Mouse (Mus musculus): ENCODE data around the gene Nck1. TPM values are rescaled to one million over a fixed set of nuclear protein-coding genes. Genes with fewer than 3 reads are reported as not detected.
A peak's percentile ranks its signal among the peaks of the same experiment; 100 is the strongest.

Nck1 gene
- polyA plus RNA-seq, 1 experiment = 21.5 TPM

- Histone ChIP-seq H3K4me3 (replicated peaks; ENCODE audit: control insufficient read depth, low read depth, low read length) (no peak overlapping the region), H3K27ac (ENCODE audit: control insufficient read depth, insufficient read depth, low read depth, low read length, poor library complexity) (no peak overlapping the region), H3K4me1 (ENCODE audit: control insufficient read depth, insufficient read depth, low read length) (no peaks in the 10 kb centered on the region)
- 73% methylated on average over 2 of the region's 2 CpGs for WGBS
- TF ChIP-seq CTCF (IDR thresholded peaks at IDR 0.05; ENCODE audit: control insufficient read depth, insufficient read depth, low read length) = no peak
- no peak for TF ChIP-seq POLR2A (IDR thresholded peaks at IDR 0.05; ENCODE audit: borderline replicate concordance, control insufficient read depth, low read depth, low read length)
Measured at GRCm38 (mm10) chr9:100573300-100573699, 27.4 kb upstream of the Nck1 start.

GRCm38 (mm10) chr9:100571511-100571910 is 25.6 kb upstream of the Nck1 start:
- TF ChIP-seq POLR2A (IDR thresholded peaks at IDR 0.05; ENCODE audit: borderline replicate concordance, control insufficient read depth, low read depth, low read length) (no peak), CTCF (IDR thresholded peaks at IDR 0.05; ENCODE audit: control insufficient read depth, insufficient read depth, low read length) (no peak)
- Histone ChIP-seq H3K4me3 (replicated peaks; ENCODE audit: control insufficient read depth, low read depth, low read length) (no peak overlapping the region), H3K4me1 (ENCODE audit: control insufficient read depth, insufficient read depth, low read length) (no peaks in the 10 kb centered on the region), H3K27ac (ENCODE audit: control insufficient read depth, insufficient read depth, low read depth, low read length, poor library complexity) (no peak overlapping the region)
- 89% methylated on average over 1 of the region's 1 CpGs for WGBS

DNA sequence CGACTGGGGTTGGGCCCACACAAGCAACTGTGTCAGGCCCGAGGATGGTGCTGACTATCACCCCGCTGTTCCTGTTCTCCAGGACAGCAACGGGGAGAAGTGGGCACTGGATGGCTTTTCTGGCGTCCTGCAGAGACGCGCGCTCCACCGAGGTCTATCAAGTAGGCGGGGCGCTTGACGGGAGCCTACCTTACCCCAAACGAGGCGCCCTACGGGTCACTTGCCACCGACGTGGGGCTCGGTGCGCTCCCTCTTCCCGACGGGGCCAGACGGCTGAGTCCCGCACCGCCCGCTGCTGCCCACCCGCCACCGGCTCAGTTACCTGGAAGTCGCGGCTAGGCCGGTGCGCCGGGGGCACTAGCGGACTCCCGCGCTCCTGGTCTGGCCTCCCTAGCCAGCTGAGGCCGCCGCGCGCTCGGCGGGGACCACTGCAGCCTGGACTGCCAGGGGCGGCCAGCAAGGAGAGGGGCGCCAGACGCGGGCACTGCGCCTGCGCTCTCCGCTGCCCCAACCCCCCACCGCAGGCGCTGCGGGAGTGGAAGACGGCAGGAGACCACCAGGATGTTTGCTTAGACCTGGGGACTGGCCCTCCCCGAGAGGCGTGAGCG is 24.8 kb upstream of the Nck1 start, which contains the start of gene Slc35g2:
Slc35g2 (minus strand) TSS at position 465 of the 608 bp plus-strand sequence.
- Histone ChIP-seq H3K4me1 (ENCODE audit: control insufficient read depth, insufficient read depth, low read length) (no peaks in the 10 kb centered on the region), H3K4me3 (replicated peaks; ENCODE audit: control insufficient read depth, low read depth, low read length) (peak within 1 kb of the TSS; percentile 47), H3K27ac (ENCODE audit: control insufficient read depth, insufficient read depth, low read depth, low read length, poor library complexity) (no peak within 1 kb of the TSS; the same call in 1 of the 2 replicates)
- WGBS = 1% methylated on average over 55 of the region's 55 CpGs
- TF ChIP-seq POLR2A (IDR thresholded peaks at IDR 0.05; ENCODE audit: borderline replicate concordance, control insufficient read depth, low read depth, low read length) (no peak), CTCF (IDR thresholded peaks at IDR 0.05; ENCODE audit: control insufficient read depth, insufficient read depth, low read length) (no peak)

DNA sequence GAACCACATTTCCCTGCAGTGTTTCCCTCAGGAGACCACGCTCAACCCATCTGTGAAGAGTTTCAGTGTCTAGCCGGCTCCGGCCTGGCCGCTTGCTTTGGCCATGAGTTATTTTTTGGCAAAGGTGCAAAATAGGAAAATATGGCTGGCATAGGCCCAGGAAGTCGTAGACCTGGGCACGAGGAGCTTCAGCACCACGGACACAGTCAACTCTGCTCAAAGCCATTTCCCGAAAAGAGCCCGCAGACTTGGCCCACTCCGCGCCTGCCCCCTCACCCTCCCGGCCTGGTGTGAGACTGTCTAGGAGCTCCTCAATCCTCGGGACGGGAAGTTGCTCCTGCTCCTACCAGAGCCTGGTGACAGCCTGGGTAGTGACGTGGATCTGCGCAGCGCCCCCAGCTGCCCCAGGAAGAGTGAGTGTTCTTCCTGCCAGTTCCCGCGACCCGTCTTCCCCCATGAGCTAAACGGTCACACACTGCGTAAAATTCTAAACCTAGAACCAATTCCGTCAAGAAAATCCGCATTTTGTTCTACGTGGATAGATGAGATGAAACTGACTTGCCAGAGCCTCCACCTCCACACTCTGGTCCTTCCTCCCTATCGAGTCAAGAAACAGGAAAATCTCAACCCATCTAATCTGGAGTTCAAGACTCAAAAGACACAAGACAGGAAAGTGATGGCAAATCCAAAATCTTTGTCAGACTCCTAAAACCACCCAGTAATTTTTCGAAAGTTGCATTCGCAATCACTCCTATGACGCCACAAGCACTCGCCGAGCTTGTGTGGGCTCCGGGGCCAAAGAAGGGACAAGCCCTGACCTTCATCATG is 24.1 kb upstream of the Nck1 start:
- 7% methylated on average over 32 of the region's 32 CpGs for WGBS
- Histone ChIP-seq H3K4me3 (replicated peaks; ENCODE audit: control insufficient read depth, low read depth, low read length) (peak overlapping the region; percentile 47), H3K4me1 (ENCODE audit: control insufficient read depth, insufficient read depth, low read length) (no peaks in the 10 kb centered on the region), H3K27ac (ENCODE audit: control insufficient read depth, insufficient read depth, low read depth, low read length, poor library complexity) (no peak overlapping the region; the same call in 1 of the 2 replicates)
- no peak for TF ChIP-seq POLR2A (IDR thresholded peaks at IDR 0.05; ENCODE audit: borderline replicate concordance, control insufficient read depth, low read depth, low read length)

GRCm38 (mm10) chr9:100560251-100560890 is 14.4 kb upstream of the Nck1 start:
- WGBS = 75% methylated on average over 10 of the region's 10 CpGs
- TF ChIP-seq CTCF (IDR thresholded peaks at IDR 0.05; ENCODE audit: control insufficient read depth, insufficient read depth, low read length) (no peak), POLR2A (IDR thresholded peaks at IDR 0.05; ENCODE audit: borderline replicate concordance, control insufficient read depth, low read depth, low read length) (no peak)
- no peak overlapping the region for H3K27ac ChIP-seq (ENCODE audit: control insufficient read depth, insufficient read depth, low read depth, low read length, poor library complexity)
- no peak overlapping the region for H3K4me3 ChIP-seq (replicated peaks; ENCODE audit: control insufficient read depth, low read depth, low read length)
- H3K4me1 ChIP-seq (ENCODE audit: control insufficient read depth, insufficient read depth, low read length) = no peaks in the 10 kb centered on the region

- TF ChIP-seq CTCF (IDR thresholded peaks at IDR 0.05; ENCODE audit: control insufficient read depth, insufficient read depth, low read length) = no peak
- no peak for TF ChIP-seq POLR2A (IDR thresholded peaks at IDR 0.05; ENCODE audit: borderline replicate concordance, control insufficient read depth, low read depth, low read length)
- Histone ChIP-seq H3K4me3 (replicated peaks; ENCODE audit: control insufficient read depth, low read depth, low read length) (no peak overlapping the region), H3K4me1 (ENCODE audit: control insufficient read depth, insufficient read depth, low read length) (no peaks in the 10 kb centered on the region), H3K27ac (ENCODE audit: control insufficient read depth, insufficient read depth, low read depth, low read length, poor library complexity) (no peak overlapping the region)
Measured at GRCm38 (mm10) chr9:100558991-100559390, 13.1 kb upstream of the Nck1 start.

DNA sequence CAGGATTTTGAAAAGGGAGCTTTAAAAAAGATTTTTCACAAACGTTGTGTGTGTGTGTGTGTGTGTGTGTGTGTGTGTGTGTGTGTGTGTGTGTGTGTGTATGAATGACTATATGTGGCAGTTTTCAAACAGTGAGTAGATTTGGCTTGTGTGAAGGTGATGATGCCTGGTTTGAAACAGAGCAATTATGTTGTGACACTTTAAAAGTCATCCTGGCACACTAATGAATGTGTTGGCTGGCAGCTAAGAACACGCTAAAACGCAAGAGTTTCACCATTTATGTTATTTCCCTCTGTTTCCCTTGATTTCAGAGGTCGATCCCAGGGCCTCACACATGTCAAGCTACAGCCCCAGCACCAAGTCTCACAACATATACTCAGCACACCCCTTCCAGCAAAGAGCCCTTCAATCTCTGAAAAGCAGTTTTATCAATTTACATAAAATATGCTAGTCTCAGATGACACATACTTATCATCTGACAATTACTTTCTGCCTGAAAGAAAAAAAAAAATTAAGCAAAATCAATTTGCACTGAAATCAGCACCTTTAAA is 12.2 kb upstream of the Nck1 start:
- 71% methylated on average over 4 of the region's 4 CpGs for WGBS
- Histone ChIP-seq H3K27ac (ENCODE audit: control insufficient read depth, insufficient read depth, low read depth, low read length, poor library complexity) (no peak overlapping the region), H3K4me3 (replicated peaks; ENCODE audit: control insufficient read depth, low read depth, low read length) (no peak overlapping the region), H3K4me1 (ENCODE audit: control insufficient read depth, insufficient read depth, low read length) (no peaks in the 10 kb centered on the region)
- TF ChIP-seq CTCF (IDR thresholded peaks at IDR 0.05; ENCODE audit: control insufficient read depth, insufficient read depth, low read length) = no peak
- no peak for TF ChIP-seq POLR2A (IDR thresholded peaks at IDR 0.05; ENCODE audit: borderline replicate concordance, control insufficient read depth, low read depth, low read length)

DNA sequence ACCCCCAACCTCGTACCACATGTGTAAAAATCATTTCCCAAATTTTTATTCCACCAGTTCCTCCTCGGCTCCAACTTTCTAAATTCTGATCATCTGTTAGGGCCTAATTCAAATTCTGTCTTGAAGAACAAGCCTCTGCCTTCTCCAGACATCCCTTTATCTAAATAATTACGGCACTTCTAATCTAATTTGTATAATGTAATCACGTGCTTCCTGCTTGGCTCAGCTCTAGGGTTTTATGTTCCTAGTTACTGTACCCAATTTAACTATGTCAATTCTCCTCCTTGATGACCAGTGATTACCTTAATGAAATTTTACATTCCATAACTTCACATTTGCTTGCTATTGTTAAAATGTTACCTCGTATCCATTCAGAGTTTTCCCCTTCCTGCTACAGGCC is 9.8 kb upstream of the Nck1 start:
- Histone ChIP-seq H3K27ac (ENCODE audit: control insufficient read depth, insufficient read depth, low read depth, low read length, poor library complexity) (no peak overlapping the region), H3K4me1 (ENCODE audit: control insufficient read depth, insufficient read depth, low read length) (no peaks in the 10 kb centered on the region), H3K4me3 (replicated peaks; ENCODE audit: control insufficient read depth, low read depth, low read length) (no peak overlapping the region)
- TF ChIP-seq POLR2A (IDR thresholded peaks at IDR 0.05; ENCODE audit: borderline replicate concordance, control insufficient read depth, low read depth, low read length) = no peak
- no peak for TF ChIP-seq CTCF (IDR thresholded peaks at IDR 0.05; ENCODE audit: control insufficient read depth, insufficient read depth, low read length)
- 82% methylated on average over 5 of the region's 5 CpGs for WGBS

Data from bone marrow, adult 2 months (tissue).